Mouse (Mus musculus) forebrain, embryonic 13.5 days (tissue): ENCODE measurements around the gene Atp6ap1l. TPM values are rescaled to one million over a fixed set of nuclear protein-coding genes. Genes with fewer than 3 reads are reported as not detected.

ENCODE experiments used
- ATAC-seq: fragments of 200-750 bp; cut with Nextera tagmentation; 2 replicates; pipeline ENCODE4 v1.8.0; 2017
- H3K27ac ChIP-seq: fragments of 300-500 bp; sonication (generic); 2 replicates; pipeline ENCODE4 v1.5.1; 2015; ENCODE audit warnings: inconsistent platforms, mild to moderate bottlenecking, moderate library complexity
- H3K27me3 ChIP-seq: fragments of 300-500 bp; sonication (generic); 2 replicates; pipeline ENCODE4 v1.6.1; 2015; ENCODE audit warnings: mild to moderate bottlenecking, inconsistent platforms
- H3K36me3 ChIP-seq: fragments of 300-500 bp; sonication (generic); 2 replicates; pipeline ENCODE4 v1.6.1; 2015; ENCODE audit warnings: mild to moderate bottlenecking, inconsistent platforms; ENCODE audit not compliant: poor library complexity, severe bottlenecking
- H3K4me1 ChIP-seq: fragments of 300-500 bp; sonication (generic); 2 replicates; pipeline ENCODE4 v1.6.1; 2015; ENCODE audit warnings: inconsistent platforms
- H3K4me2 ChIP-seq: fragments of 300-500 bp; sonication (generic); 2 replicates; pipeline ENCODE4 v1.6.1; 2015; ENCODE audit warnings: inconsistent platforms, mild to moderate bottlenecking, moderate library complexity
- H3K4me3 ChIP-seq: fragments of 300-500 bp; sonication (generic); 2 replicates; pipeline ENCODE4 v1.5.1; 2015; ENCODE audit warnings: mild to moderate bottlenecking, inconsistent platforms
- H3K9ac ChIP-seq: fragments of 300-500 bp; sonication (generic); 2 replicates; pipeline ENCODE4 v1.6.1; 2015; ENCODE audit warnings: mild to moderate bottlenecking, inconsistent platforms
- H3K9me3 ChIP-seq: fragments of 300-500 bp; sonication (generic); replicated peaks from 2 replicates; pipeline ENCODE4 v1.6.1; 2016; ENCODE audit warnings: inconsistent platforms
- WGBS: fragments of 180-500 bp; shearing (Covaris S2); methylation state at CpG from one replicate; pipeline ENCODE4 v1.1.7; 2015; 5-methylcytosine and 5-hydroxymethylcytosine counted together
- polyA plus RNA-seq: library from polyadenylated mRNA; unstranded; fragments of >200 nt; fragmentation: Nextera tagmentation; extraction: Ambion mirVana; gene quantifications from 2 replicates; pipeline ENCODE4 v1.2.1, GENCODE M21; 2015

The Atp6ap1l gene
- polyA plus RNA-seq, 1 experiment from 2014 or later: 2.6 TPM

GRCm38 (mm10) chr13:90833641-90834207, 71.4 kb downstream of the Atp6ap1l start:
- ATAC-seq: no peak
- no peak overlapping the region for H3K27ac ChIP-seq
- WGBS: 92% methylated on average over 7 of the region's 7 CpGs
- no peaks in the 10 kb centered on the region for H3K27me3 ChIP-seq
- no peaks in the 10 kb centered on the region for H3K9me3 ChIP-seq
- no peaks in the 10 kb centered on the region for H3K4me1 ChIP-seq
- no peak overlapping the region for H3K4me3 ChIP-seq
- H3K9ac ChIP-seq: no peak overlapping the region
- no peak overlapping the region for H3K4me2 ChIP-seq
- no peaks in the 10 kb centered on the region for H3K36me3 ChIP-seq

Other genes with a start within 250 kb of the Atp6ap1l start
- gene Rps23, start 17.6 kb upstream of the Atp6ap1l start, polyA plus RNA-seq: 174 and 219 TPM in 2 replicates